Mouse (Mus musculus): ENCODE measurements around the gene Wdr81. TPM values are rescaled to one million over a fixed set of nuclear protein-coding genes. Genes with fewer than 3 reads are reported as not detected.

The Wdr81 gene
- polyA plus RNA-seq, 1 experiment from 2014 or later, result 5.7 TPM

DNA sequence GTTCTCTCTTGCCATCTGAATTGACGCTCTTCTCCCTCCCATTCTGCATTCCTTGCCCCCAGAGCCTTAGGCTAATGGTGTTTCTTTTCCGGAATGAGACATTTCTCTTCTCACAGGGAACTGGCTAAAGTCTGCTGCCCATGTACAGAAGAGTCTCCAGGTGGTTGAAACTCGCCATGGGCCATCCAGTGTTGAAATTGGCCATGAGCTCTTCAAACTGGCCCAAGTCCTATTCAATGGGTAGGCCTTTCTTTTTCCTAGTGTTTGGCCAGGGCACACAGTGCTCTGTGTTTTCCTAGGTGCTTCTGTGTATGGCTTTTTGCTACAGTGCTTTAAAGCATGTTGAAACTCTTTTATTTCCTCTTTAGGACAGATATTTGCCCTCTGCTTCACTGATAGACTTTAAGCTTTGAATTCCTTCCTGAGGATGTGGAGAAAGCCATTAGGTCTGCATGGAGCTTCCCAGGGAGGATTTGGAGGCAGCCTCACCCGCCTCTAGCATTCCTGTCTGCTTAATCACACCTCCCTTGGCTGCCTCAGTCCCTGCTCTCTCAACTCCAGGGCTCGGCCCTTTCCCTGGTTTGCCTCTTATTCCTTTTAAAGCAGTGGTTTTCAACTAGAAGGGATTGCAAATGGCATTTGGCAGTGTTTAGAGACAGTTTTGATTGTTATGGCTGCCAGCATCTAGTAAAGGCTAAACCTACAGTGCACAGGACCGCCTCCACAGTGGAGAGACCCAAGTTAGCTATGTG lies 51.0 kb downstream of the Wdr81 start:
- peaks cover 3% of the 10 kb centered on the region; the same call in 1 of the 2 replicates for H3K4me1 ChIP-seq
- H3K27me3 ChIP-seq (ENCODE audit: low read depth, poor library complexity, severe bottlenecking), result no peaks in the 10 kb centered on the region
- no peaks in the 10 kb centered on the region for H3K9me3 ChIP-seq (replicated peaks)
- WGBS, result 77% methylated on average over 6 of the region's 6 CpGs
- DNase-seq (ENCODE audit: low spot score), result no peak
- 0 out of 2 replicates have a peak, but pooled peaks cover 9% of the 10 kb centered on the region for H3K36me3 ChIP-seq
- 0 out of 2 replicates have a peak overlapping the region, but pooled peaks have one; percentile 13 for H3K27ac ChIP-seq (replicated peaks)
- no peak overlapping the region for H3K4me3 ChIP-seq

DNA sequence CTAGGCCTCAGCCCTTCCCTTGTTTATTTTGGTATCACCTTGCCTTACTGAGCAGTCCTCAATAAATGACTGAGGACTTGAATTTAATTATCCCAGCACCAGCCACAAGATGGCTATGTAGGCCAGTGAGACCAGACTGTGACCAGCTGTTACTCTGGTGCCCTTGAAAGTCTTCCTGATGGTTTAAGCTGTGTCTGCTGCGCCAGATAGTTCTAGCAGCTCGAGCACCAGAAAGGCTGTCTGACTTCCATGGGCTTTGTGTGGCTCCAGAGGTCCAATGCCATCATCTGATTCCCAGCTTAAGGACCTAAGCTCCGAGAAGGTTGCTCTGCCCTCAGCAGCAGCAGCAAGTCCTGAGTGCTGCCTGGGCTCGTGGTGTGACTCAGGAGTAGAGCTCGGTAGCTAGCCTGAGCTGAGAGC lies 52.2 kb downstream of the Wdr81 start:
- 76% methylated on average over 5 of the region's 5 CpGs for WGBS
- H3K4me3 ChIP-seq, result no peak overlapping the region
- no peaks in the 10 kb centered on the region for H3K27me3 ChIP-seq (ENCODE audit: low read depth, poor library complexity, severe bottlenecking)
- 0 out of 2 replicates have a peak, but pooled peaks cover 9% of the 10 kb centered on the region for H3K36me3 ChIP-seq
- no peak overlapping the region; the same call in 1 of the 2 replicates for H3K27ac ChIP-seq (replicated peaks)
- peak; percentile 38 for DNase-seq (ENCODE audit: low spot score)
- peaks cover 3% of the 10 kb centered on the region; the same call in 1 of the 2 replicates for H3K4me1 ChIP-seq
- no peaks in the 10 kb centered on the region for H3K9me3 ChIP-seq (replicated peaks)

DNA sequence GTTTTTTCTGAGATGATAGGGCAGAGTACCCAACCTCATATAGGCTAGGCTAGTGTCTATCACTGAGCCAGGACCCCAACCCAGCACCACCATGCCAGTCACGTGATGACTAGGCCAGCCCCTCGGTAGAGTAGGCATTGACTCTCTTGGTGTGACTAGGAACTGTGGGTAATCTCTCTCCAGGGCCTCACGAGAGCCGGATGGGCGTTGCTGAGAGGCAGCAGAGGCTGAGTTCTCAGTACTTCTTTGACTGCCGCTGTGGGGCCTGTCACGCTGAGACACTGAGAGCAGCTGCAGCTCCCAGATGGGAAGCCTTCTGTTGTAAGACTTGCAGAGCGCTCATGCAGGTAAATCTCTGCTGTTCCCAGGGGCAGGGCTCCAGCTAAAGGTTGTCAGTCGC lies 54.4 kb downstream of the Wdr81 start:
- 70% methylated on average over 9 of the region's 9 CpGs for WGBS
- no peaks in the 10 kb centered on the region for H3K27me3 ChIP-seq (ENCODE audit: low read depth, poor library complexity, severe bottlenecking)
- H3K27ac ChIP-seq (replicated peaks), result no peak overlapping the region
- 0 out of 2 replicates have a peak, but pooled peaks cover 5% of the 10 kb centered on the region for H3K36me3 ChIP-seq
- no peaks in the 10 kb centered on the region for H3K9me3 ChIP-seq (replicated peaks)
- DNase-seq (ENCODE audit: low spot score), result no peak
- H3K4me3 ChIP-seq, result no peak overlapping the region
- peaks cover 3% of the 10 kb centered on the region; the same call in 1 of the 2 replicates for H3K4me1 ChIP-seq

DNA sequence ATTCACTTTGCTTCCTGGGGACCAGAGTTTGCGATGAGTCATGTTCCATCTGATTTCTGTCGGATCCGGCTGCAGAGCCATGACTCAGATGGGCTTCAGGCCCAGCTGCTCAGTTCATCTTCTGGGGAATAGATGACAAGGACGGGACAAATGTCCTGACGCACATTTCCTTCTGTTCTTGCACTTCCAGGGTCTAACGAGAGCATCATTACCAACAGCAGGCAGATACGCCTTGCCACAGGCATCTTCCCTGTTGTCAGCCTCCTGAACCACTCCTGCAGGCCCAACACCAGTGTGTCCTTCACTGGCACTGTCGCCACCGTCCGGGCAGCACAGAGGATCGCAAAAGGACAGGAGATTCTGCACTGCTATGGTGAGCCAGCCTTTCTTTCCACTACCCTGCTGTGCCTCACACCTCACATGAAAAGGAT lies 55.1 kb downstream of the Wdr81 start:
- no peak overlapping the region for H3K4me3 ChIP-seq
- no peak overlapping the region for H3K27ac ChIP-seq (replicated peaks)
- 90% methylated on average over 11 of the region's 11 CpGs for WGBS
- no peak for DNase-seq (ENCODE audit: low spot score)
- H3K9me3 ChIP-seq (replicated peaks), result no peaks in the 10 kb centered on the region
- peaks cover 10% of the 10 kb centered on the region; the same call in 1 of the 2 replicates for H3K36me3 ChIP-seq
- no peaks in the 10 kb centered on the region for H3K27me3 ChIP-seq (ENCODE audit: low read depth, poor library complexity, severe bottlenecking)
- H3K4me1 ChIP-seq, result peaks cover 3% of the 10 kb centered on the region; the same call in 1 of the 2 replicates

DNA sequence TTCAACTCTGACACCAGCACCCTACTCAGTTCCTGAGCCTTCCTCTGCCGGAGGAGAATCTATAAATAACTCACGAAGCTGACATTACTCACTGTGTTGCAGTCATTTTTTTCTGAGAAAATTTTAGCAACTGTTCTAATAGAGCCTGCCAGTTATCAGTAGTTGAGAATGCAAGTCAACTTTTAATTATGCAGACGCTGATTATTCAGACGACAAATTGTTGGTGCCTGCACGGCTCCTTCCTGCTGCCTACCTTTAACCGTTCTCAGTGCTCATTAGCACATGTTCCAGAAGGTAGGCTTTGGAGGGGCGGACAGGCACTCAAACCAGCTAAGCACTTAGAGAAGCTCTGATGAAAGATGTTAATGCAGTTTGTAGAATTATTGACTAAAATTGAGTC lies 57.1 kb downstream of the Wdr81 start:
- Histone ChIP-seq H3K4me3 (no peak overlapping the region), H3K36me3 (peaks cover 10% of the 10 kb centered on the region; the same call in 1 of the 2 replicates), H3K4me1 (peaks cover 2% of the 10 kb centered on the region; the same call in 1 of the 2 replicates), H3K9me3 (replicated peaks) (no peaks in the 10 kb centered on the region), H3K27ac (replicated peaks) (no peak overlapping the region), H3K27me3 (ENCODE audit: low read depth, poor library complexity, severe bottlenecking) (no peaks in the 10 kb centered on the region)
- 91% methylated on average over 7 of the region's 7 CpGs for WGBS
- no peak for DNase-seq (ENCODE audit: low spot score)

DNA sequence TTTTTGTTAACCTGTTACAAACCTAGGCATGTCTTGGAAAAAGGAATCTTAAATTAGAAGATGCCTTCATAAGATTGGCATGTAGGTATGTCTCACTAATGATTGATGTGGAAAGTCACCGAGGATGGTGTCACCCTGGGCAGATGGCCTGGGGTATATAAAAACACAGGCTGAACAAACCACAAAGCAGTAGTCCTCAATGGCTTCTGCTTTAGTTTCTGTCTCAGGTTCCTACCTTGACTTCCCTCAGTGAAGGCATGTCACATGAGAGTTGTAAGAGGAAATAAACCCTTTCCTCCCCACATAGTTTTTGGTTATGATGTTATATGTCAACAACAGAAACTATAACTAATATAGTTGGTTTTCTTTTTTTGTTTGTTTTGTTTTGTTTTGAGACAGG lies 58.9 kb downstream of the Wdr81 start:
- DNase-seq (ENCODE audit: low spot score), result no peak

More for the DNA sequence above, 58.9 kb downstream of the Wdr81 start:
- Histone ChIP-seq H3K36me3 (peaks cover 10% of the 10 kb centered on the region; the same call in 1 of the 2 replicates), H3K9me3 (replicated peaks) (no peaks in the 10 kb centered on the region), H3K27me3 (ENCODE audit: low read depth, poor library complexity, severe bottlenecking) (no peaks in the 10 kb centered on the region), H3K27ac (replicated peaks) (no peak overlapping the region), H3K4me3 (no peak overlapping the region), H3K4me1 (no peaks in the 10 kb centered on the region)
- WGBS, result 88% methylated on average over 1 of the region's 1 CpGs

MicroRNA genes within 50 kb of the gene (microRNA counts, 519-probe panel; counts per million panel counts)
- 7,497 counts per million, percentile 78 among the panel's probes with 10 or more counts for microRNA mmu-miR-22

Small RNA genes lying within 50 kb of the gene (microRNA-seq; reads per million reads assigned to microRNA genes)
- 2,708 reads per million, percentile 86 among the genes with 10 or more reads in this experiment for gene Mir22

Other genes with a start within 250 kb of the Wdr81 start
- gene Rpa1, start 106.4 kb downstream of the Wdr81 start, polyA plus RNA-seq (2016; fragmentation: Nextera tagmentation; extraction: Ambion mirVana), result 179 and 197 TPM in 2 replicates
- gene Smyd4, start 106.3 kb downstream of the Wdr81 start, polyA plus RNA-seq (2016; fragmentation: Nextera tagmentation; extraction: Ambion mirVana), result 17.5 and 19.5 TPM in 2 replicates
- gene Serpinf1, start 32.0 kb downstream of the Wdr81 start, polyA plus RNA-seq (2016; fragmentation: Nextera tagmentation; extraction: Ambion mirVana), result 69.6 and 70.2 TPM in 2 replicates
- gene Serpinf2, start 15.1 kb downstream of the Wdr81 start, polyA plus RNA-seq (2016; fragmentation: Nextera tagmentation; extraction: Ambion mirVana), result not detected in 2 replicates
- 10.2 and 10.6 TPM in 2 replicates for gene Tlcd2, start 7.0 kb upstream of the Wdr81 start, polyA plus RNA-seq (2016; fragmentation: Nextera tagmentation; extraction: Ambion mirVana)
- gene Prpf8, start 32.1 kb upstream of the Wdr81 start, polyA plus RNA-seq (2016; fragmentation: Nextera tagmentation; extraction: Ambion mirVana), result 67.3 and 72.2 TPM in 2 replicates
- gene Rilp, start 55.4 kb upstream of the Wdr81 start, polyA plus RNA-seq (2016; fragmentation: Nextera tagmentation; extraction: Ambion mirVana), result 0.35 and 0.44 TPM in 2 replicates
- 4.7 and 4.8 TPM in 2 replicates for gene Scarf1, start 58.8 kb upstream of the Wdr81 start, polyA plus RNA-seq (2016; fragmentation: Nextera tagmentation; extraction: Ambion mirVana)
- gene Slc43a2, start 77.0 kb upstream of the Wdr81 start, polyA plus RNA-seq (2016; fragmentation: Nextera tagmentation; extraction: Ambion mirVana), result 6.5 and 8.2 TPM in 2 replicates
- 63.4 and 65.5 TPM in 2 replicates for gene Pitpna, start 133.4 kb upstream of the Wdr81 start, polyA plus RNA-seq (2016; fragmentation: Nextera tagmentation; extraction: Ambion mirVana)
- gene Inpp5k, start 176.3 kb upstream of the Wdr81 start, polyA plus RNA-seq (2016; fragmentation: Nextera tagmentation; extraction: Ambion mirVana), result 19.6 and 23.8 TPM in 2 replicates
- gene Myo1c, start 195.8 kb upstream of the Wdr81 start, polyA plus RNA-seq (2016; fragmentation: Nextera tagmentation; extraction: Ambion mirVana), result 16.4 and 19.3 TPM in 2 replicates
- gene Crk, start 224.5 kb upstream of the Wdr81 start, polyA plus RNA-seq (2016; fragmentation: Nextera tagmentation; extraction: Ambion mirVana), result 127 and 133 TPM in 2 replicates

Measured in midbrain, embryonic 10.5 days (tissue).